Mouse (Mus musculus) neural tube, embryonic 12.5 days (tissue): Measurements from ENCODE around the gene Igsf3. TPM values are rescaled to one million over a fixed set of nuclear protein-coding genes. Genes with fewer than 3 reads are reported as not detected.
A peak's percentile ranks its signal among the peaks of the same experiment; 100 is the strongest.

Experiments
- ATAC-seq: fragments of 200-750 bp; cut with Nextera tagmentation; 2 replicates; pipeline ENCODE4 v1.8.0; 2017; ENCODE audit warnings: low read depth, mild to moderate bottlenecking, moderate TSS enrichment, moderate library complexity; ENCODE audit not compliant: low FRiP score
- H3K27ac ChIP-seq: fragments of 300-500 bp; sonication (generic); 2 replicates; pipeline ENCODE4 v1.5.1; 2016
- H3K27me3 ChIP-seq: fragments of 300-500 bp; sonication (generic); replicated peaks from 2 replicates; pipeline ENCODE4 v1.6.1; 2016; ENCODE audit warnings: mild to moderate bottlenecking
- H3K36me3 ChIP-seq: fragments of 300-500 bp; sonication (generic); 2 replicates; pipeline ENCODE4 v1.6.1; 2016; ENCODE audit warnings: mild to moderate bottlenecking
- H3K4me1 ChIP-seq: fragments of 300-500 bp; sonication (generic); 2 replicates; pipeline ENCODE4 v1.6.1; 2016
- H3K4me2 ChIP-seq: fragments of 300-500 bp; sonication (generic); replicated peaks from 2 replicates; pipeline ENCODE4 v1.6.1; 2016; ENCODE audit warnings: mild to moderate bottlenecking
- H3K4me3 ChIP-seq: fragments of 300-500 bp; sonication (generic); 2 replicates; pipeline ENCODE4 v1.5.1; 2016
- H3K9ac ChIP-seq: fragments of 300-500 bp; sonication (generic); 2 replicates; pipeline ENCODE4 v1.6.1; 2016; ENCODE audit warnings: mild to moderate bottlenecking
- H3K9me3 ChIP-seq: fragments of 300-500 bp; sonication (generic); 2 replicates; pipeline ENCODE4 v1.6.1; 2016; ENCODE audit warnings: mild to moderate bottlenecking
- WGBS: fragments of 180-500 bp; shearing (Covaris S2); methylation state at CpG from one replicate; pipeline ENCODE4 v1.1.7; 2016; 5-methylcytosine and 5-hydroxymethylcytosine counted together
- polyA plus RNA-seq: library from polyadenylated mRNA; unstranded; fragments of >200 nt; fragmentation: Nextera tagmentation; extraction: Ambion mirVana; gene quantifications from 2 replicates; pipeline ENCODE4 v1.2.1, GENCODE M21; 2016

The Igsf3 gene
- polyA plus RNA-seq, 1 experiment from 2014 or later: 49.8 TPM

- Histone ChIP-seq H3K27me3 (no peaks in the 10 kb centered on the region), H3K9me3 (peaks cover 3% of the 10 kb centered on the region; the same call in 1 of the 2 replicates), H3K9ac (no peak overlapping the region), H3K27ac (no peak overlapping the region), H3K4me2 (no peak overlapping the region), H3K4me3 (no peak overlapping the region), H3K36me3 (no peaks in the 10 kb centered on the region), H3K4me1 (peaks cover 2% of the 10 kb centered on the region; the same call in 1 of the 2 replicates)
- WGBS: 70% methylated on average over 5 of the region's 5 CpGs
- no peak for ATAC-seq
Observed at GRCm38 (mm10) chr3:101355702-101356101, 21.2 kb upstream of the Igsf3 start.

GRCm38 (mm10) chr3:101356583-101357553 lies 20.0 kb upstream of the Igsf3 start:
- no peak overlapping the region for H3K27ac ChIP-seq
- 84% methylated on average over 8 of the region's 8 CpGs for WGBS
- peaks cover 3% of the 10 kb centered on the region; the same call in 1 of the 2 replicates for H3K9me3 ChIP-seq
- H3K9ac ChIP-seq: no peak overlapping the region
- H3K4me1 ChIP-seq: no peaks in the 10 kb centered on the region
- H3K4me2 ChIP-seq: no peak overlapping the region
- H3K36me3 ChIP-seq: no peaks in the 10 kb centered on the region
- H3K4me3 ChIP-seq: no peak overlapping the region
- no peaks in the 10 kb centered on the region for H3K27me3 ChIP-seq
- ATAC-seq: no peak

GRCm38 (mm10) chr3:101360832-101361231 lies 16.1 kb upstream of the Igsf3 start:
- H3K36me3 ChIP-seq: no peaks in the 10 kb centered on the region
- no peaks in the 10 kb centered on the region for H3K9me3 ChIP-seq
- H3K9ac ChIP-seq: no peak overlapping the region
- H3K27me3 ChIP-seq: no peaks in the 10 kb centered on the region
- H3K4me1 ChIP-seq: peaks cover 9% of the 10 kb centered on the region
- no peak overlapping the region for H3K4me3 ChIP-seq
- ATAC-seq: no peak
- 89% methylated on average over 6 of the region's 6 CpGs for WGBS
- H3K27ac ChIP-seq: no peak overlapping the region
- no peak overlapping the region for H3K4me2 ChIP-seq

GRCm38 (mm10) chr3:101362391-101362790 lies 14.5 kb upstream of the Igsf3 start:
- no peaks in the 10 kb centered on the region for H3K9me3 ChIP-seq
- no peak overlapping the region for H3K4me2 ChIP-seq
- H3K4me1 ChIP-seq: peaks cover 16% of the 10 kb centered on the region
- no peak for ATAC-seq
- H3K36me3 ChIP-seq: no peaks in the 10 kb centered on the region
- WGBS: 90% methylated on average over 4 of the region's 4 CpGs
- H3K27me3 ChIP-seq: no peaks in the 10 kb centered on the region
- no peak overlapping the region for H3K27ac ChIP-seq
- no peak overlapping the region for H3K9ac ChIP-seq
- no peak overlapping the region for H3K4me3 ChIP-seq

- no peak overlapping the region for H3K4me3 ChIP-seq
- H3K27ac ChIP-seq: no peak overlapping the region
- H3K4me1 ChIP-seq: peaks cover 16% of the 10 kb centered on the region
- no peaks in the 10 kb centered on the region for H3K27me3 ChIP-seq
- no peaks in the 10 kb centered on the region for H3K9me3 ChIP-seq
- H3K36me3 ChIP-seq: no peaks in the 10 kb centered on the region
- no peak overlapping the region for H3K9ac ChIP-seq
- ATAC-seq: no peak
- WGBS: 84% methylated on average over 7 of the region's 7 CpGs
- no peak overlapping the region for H3K4me2 ChIP-seq
Observed at GRCm38 (mm10) chr3:101363574-101363973, 13.3 kb upstream of the Igsf3 start.

GRCm38 (mm10) chr3:101365081-101365612 lies 11.7 kb upstream of the Igsf3 start:
- Histone ChIP-seq H3K9me3 (no peaks in the 10 kb centered on the region), H3K27me3 (no peaks in the 10 kb centered on the region), H3K4me1 (peaks cover 16% of the 10 kb centered on the region), H3K27ac (no peak overlapping the region), H3K9ac (no peak overlapping the region), H3K4me2 (no peak overlapping the region), H3K4me3 (no peak overlapping the region), H3K36me3 (no peaks in the 10 kb centered on the region)
- WGBS: 65% methylated on average over 6 of the region's 6 CpGs
- no peak for ATAC-seq

GRCm38 (mm10) chr3:101365911-101366310 lies 11.0 kb upstream of the Igsf3 start:
- no peaks in the 10 kb centered on the region for H3K36me3 ChIP-seq
- no peak overlapping the region for H3K9ac ChIP-seq
- no peaks in the 10 kb centered on the region for H3K27me3 ChIP-seq
- H3K9me3 ChIP-seq: no peaks in the 10 kb centered on the region
- H3K27ac ChIP-seq: no peak overlapping the region
- H3K4me2 ChIP-seq: no peak overlapping the region
- ATAC-seq: no peak
- 36% methylated on average over 9 of the region's 9 CpGs for WGBS
- H3K4me3 ChIP-seq: no peak overlapping the region
- peaks cover 16% of the 10 kb centered on the region for H3K4me1 ChIP-seq

GRCm38 (mm10) chr3:101367372-101367771 lies 9.5 kb upstream of the Igsf3 start:
- no peaks in the 10 kb centered on the region for H3K9me3 ChIP-seq
- no peak overlapping the region for H3K4me2 ChIP-seq
- ATAC-seq: no peak
- H3K27ac ChIP-seq: no peak overlapping the region
- H3K4me3 ChIP-seq: no peak overlapping the region
- 80% methylated on average over 11 of the region's 11 CpGs for WGBS
- H3K4me1 ChIP-seq: peaks cover 16% of the 10 kb centered on the region
- H3K27me3 ChIP-seq: no peaks in the 10 kb centered on the region
- no peak overlapping the region for H3K9ac ChIP-seq
- H3K36me3 ChIP-seq: no peaks in the 10 kb centered on the region

GRCm38 (mm10) chr3:101369301-101369881 lies 7.5 kb upstream of the Igsf3 start:
- H3K27ac ChIP-seq: no peak overlapping the region
- no peak for ATAC-seq
- H3K4me1 ChIP-seq: peaks cover 16% of the 10 kb centered on the region
- 67% methylated on average over 10 of the region's 10 CpGs for WGBS
- no peaks in the 10 kb centered on the region for H3K36me3 ChIP-seq
- H3K4me2 ChIP-seq: no peak overlapping the region
- H3K27me3 ChIP-seq: no peaks in the 10 kb centered on the region
- no peaks in the 10 kb centered on the region for H3K9me3 ChIP-seq
- H3K9ac ChIP-seq: no peak overlapping the region
- H3K4me3 ChIP-seq: no peak overlapping the region

GRCm38 (mm10) chr3:101372345-101372980 lies 4.4 kb upstream of the Igsf3 start:
- ATAC-seq: no peak

GRCm38 (mm10) chr3:101377256-101378024 lies 557 bp downstream of the Igsf3 start:
- under 1% methylated on average over 60 of the region's 62 CpGs for WGBS
- ATAC-seq: peak; percentile 42
- H3K4me1 ChIP-seq: peaks cover 47% of the 10 kb centered on the region

More at GRCm38 (mm10) chr3:101372345-101372980, 4.4 kb upstream of the Igsf3 start:
- Histone ChIP-seq H3K4me3 (no peak overlapping the region), H3K4me2 (no peak overlapping the region), H3K36me3 (no peaks in the 10 kb centered on the region), H3K27me3 (no peaks in the 10 kb centered on the region), H3K27ac (no peak overlapping the region), H3K4me1 (no peaks in the 10 kb centered on the region; the same call in 1 of the 2 replicates), H3K9me3 (no peaks in the 10 kb centered on the region), H3K9ac (no peak overlapping the region)
- WGBS: 43% methylated on average over 13 of the region's 13 CpGs

More at GRCm38 (mm10) chr3:101377256-101378024, 557 bp downstream of the Igsf3 start:
- peak overlapping the region; percentile 89 for H3K9ac ChIP-seq
- peak overlapping the region; percentile 80 for H3K4me3 ChIP-seq
- no peaks in the 10 kb centered on the region for H3K36me3 ChIP-seq
- no peaks in the 10 kb centered on the region for H3K27me3 ChIP-seq
- H3K4me2 ChIP-seq: peak overlapping the region; percentile 86
- H3K27ac ChIP-seq: peak overlapping the region; percentile 38; the same call in 1 of the 2 replicates
- no peaks in the 10 kb centered on the region for H3K9me3 ChIP-seq
